Mouse (Mus musculus): ENCODE data around the gene Map3k7cl. TPM values are rescaled to one million over a fixed set of nuclear protein-coding genes. Genes with fewer than 3 reads are reported as not detected.

The Map3k7cl gene
- total RNA-seq, 1 experiment from 2014 or later, result not detected

DNA sequence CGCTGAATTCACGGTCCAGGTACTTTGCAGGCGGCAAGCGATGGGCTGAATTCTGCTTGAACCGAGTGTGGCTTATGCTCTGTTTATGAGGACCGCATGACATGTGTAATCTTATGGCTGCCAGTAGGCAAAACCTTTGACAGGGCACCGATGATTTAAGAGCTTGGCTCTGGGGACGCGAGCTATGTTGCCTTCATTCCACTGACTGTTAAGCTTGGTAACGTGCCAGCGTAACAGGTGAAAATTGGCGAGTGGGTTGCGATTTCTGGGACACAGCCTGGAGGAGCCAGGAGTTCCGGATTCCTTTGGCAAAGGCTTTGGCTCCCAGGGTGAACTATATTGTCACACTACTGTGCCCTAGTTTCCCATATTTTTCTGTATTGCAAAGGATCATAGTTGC is 26.3 kb downstream of the Map3k7cl start:
- ATAC-seq (replicated peaks in 1 of 2; ENCODE audit: insufficient read depth in 1 of 2, low FRiP score in 2 of 2, low TSS enrichment in 1 of 2, low read depth in 1 of 2, poor library complexity in 2 of 2, severe bottlenecking in 2 of 2), result no peak

DNA sequence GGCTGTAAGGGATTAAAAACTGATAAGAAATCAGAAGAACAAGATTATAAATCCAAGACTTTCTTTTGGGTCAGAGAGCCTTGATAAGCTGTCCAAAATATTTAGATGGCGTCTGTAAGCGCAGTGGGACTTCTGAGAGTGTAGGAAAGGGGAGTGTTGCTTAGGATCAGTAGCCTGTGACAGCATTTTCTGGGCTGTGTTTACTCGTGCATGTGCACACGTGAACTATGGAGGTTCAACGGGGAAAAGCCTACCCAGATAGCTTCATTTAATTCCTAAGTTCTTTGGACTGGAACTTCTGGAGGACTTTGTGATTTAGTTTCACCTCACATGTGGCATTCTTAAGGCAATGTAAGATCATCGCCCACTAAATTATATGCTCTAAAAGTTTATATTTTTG is 29.6 kb downstream of the Map3k7cl start:
- no peak for ATAC-seq (replicated peaks in 1 of 2; ENCODE audit: insufficient read depth in 1 of 2, low FRiP score in 2 of 2, low TSS enrichment in 1 of 2, low read depth in 1 of 2, poor library complexity in 2 of 2, severe bottlenecking in 2 of 2)

DNA sequence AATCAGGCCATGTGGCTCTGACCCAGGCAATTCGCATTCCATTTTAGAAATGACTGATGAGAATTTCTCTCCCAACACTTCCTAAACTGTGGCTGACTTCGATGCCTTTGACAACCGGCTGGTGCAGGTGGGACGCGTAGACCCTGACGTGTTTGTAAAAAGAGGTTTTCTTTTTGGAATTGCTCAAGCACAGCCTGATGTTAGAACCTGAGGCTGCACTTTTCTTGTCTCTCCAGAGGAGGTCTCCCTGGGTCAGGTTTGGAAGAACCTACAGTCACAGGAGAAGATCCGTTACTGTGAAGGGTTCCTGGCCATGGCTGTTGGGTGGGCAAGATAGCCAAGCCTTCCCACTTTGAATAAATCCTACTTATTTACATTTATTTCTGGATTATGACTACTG is 31.5 kb downstream of the Map3k7cl start:
- peak; percentile 87 to 89; a peak in 3 of 4 replicates for ATAC-seq (replicated peaks in 1 of 2; ENCODE audit: insufficient read depth in 1 of 2, low FRiP score in 2 of 2, low TSS enrichment in 1 of 2, low read depth in 1 of 2, poor library complexity in 2 of 2, severe bottlenecking in 2 of 2)

DNA sequence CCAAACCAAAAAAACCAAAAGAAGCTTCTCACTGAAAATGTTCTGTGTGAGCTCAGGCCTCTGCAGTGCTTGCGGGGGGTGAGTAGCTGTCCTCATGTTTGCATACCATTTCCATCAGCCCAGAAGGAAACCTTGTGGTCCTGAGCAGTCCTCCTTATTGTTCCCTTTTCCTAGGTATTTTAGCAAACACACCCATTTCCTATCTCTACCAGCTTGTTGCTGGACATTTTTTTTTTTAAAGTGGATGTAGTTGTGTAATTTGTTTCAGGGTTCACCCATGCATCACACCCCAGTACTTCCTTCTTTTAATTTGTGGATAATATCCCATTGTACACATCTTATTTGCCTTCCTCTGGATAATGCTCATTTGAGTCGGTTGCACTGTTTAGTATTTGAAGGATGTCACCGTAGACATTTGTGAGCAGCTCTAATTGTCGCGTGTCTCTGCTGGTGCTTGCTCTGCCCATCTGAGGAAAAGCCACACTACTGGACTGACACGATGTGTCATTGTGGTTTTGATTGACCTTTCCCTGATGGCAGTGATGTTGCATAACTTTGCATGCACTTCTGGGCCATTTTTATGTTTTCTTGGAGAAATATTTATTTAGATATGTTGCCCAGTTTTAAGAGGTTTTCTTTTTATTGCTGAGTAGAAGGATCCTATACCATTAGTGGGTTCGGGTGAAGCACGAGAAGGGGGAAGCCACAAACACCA is 32.6 kb downstream of the Map3k7cl start:
- ATAC-seq (replicated peaks in 1 of 2; ENCODE audit: insufficient read depth in 1 of 2, low FRiP score in 2 of 2, low TSS enrichment in 1 of 2, low read depth in 1 of 2, poor library complexity in 2 of 2, severe bottlenecking in 2 of 2), result peak; percentile 27 to 51; a peak in 1 of 4 replicates

DNA sequence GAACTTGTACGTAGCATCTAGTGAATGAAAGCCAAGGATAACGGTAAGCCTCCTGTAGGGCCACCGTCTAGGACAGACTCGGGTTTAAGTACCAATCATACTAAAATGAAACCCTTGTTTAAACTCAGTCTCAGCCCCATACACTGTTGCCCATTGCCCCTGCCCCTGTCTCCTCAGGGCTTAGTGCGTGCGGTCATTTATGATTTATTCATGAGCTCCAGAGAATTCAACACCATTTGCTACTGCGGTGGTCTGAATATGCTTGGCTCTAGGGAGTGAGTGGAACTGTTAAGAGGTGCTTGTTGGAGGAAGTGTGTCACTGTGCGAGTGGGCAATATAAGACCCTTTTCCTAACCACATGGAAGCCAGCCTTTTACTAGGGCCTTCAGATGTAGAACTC is 34.7 kb downstream of the Map3k7cl start:
- ATAC-seq (replicated peaks in 1 of 2; ENCODE audit: insufficient read depth in 1 of 2, low FRiP score in 2 of 2, low TSS enrichment in 1 of 2, low read depth in 1 of 2, poor library complexity in 2 of 2, severe bottlenecking in 2 of 2), result no peak

DNA sequence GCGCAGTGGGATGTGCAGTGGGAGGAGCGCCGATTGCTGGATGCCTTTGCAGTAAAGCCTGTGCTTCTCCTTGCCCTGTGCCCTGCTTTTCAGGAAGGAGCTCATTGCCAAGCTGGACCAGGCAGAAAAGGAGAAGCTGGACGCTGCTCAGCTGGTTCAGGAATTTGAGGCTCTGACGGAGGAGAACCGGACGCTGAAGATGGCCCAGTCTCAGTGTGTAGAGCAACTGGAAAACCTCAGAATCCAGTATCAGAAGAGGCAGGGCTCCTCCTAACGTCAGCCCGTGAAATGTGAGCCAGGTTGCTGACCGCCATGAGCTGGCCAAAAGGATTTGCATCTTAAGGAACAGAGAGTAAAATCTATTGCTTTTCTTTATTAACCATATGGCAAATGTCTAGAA is 41.0 kb downstream of the Map3k7cl start:
- ATAC-seq (replicated peaks in 1 of 2; ENCODE audit: insufficient read depth in 1 of 2, low FRiP score in 2 of 2, low TSS enrichment in 1 of 2, low read depth in 1 of 2, poor library complexity in 2 of 2, severe bottlenecking in 2 of 2), result no peak

DNA sequence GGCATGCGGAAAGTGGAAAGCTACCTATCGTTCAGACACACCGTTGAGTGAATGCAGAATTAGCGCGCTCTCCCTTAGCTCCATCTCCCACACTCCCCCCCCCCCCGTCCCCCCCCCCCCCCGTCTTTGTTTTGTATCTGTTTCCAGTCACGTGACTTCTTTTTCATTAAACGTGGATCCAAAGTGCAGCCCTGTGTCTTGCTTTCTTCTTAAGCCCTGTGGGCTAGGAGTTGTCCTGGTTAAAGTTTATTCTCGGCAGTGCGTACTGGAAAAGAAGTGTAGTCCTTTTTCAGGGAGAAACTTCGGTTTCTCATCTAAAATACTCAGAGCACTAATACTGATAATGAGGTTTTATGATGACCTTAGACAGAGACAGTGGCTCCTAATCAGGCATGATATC is 42.0 kb downstream of the Map3k7cl start:
- no peak for ATAC-seq (replicated peaks in 1 of 2; ENCODE audit: insufficient read depth in 1 of 2, low FRiP score in 2 of 2, low TSS enrichment in 1 of 2, low read depth in 1 of 2, poor library complexity in 2 of 2, severe bottlenecking in 2 of 2)

DNA sequence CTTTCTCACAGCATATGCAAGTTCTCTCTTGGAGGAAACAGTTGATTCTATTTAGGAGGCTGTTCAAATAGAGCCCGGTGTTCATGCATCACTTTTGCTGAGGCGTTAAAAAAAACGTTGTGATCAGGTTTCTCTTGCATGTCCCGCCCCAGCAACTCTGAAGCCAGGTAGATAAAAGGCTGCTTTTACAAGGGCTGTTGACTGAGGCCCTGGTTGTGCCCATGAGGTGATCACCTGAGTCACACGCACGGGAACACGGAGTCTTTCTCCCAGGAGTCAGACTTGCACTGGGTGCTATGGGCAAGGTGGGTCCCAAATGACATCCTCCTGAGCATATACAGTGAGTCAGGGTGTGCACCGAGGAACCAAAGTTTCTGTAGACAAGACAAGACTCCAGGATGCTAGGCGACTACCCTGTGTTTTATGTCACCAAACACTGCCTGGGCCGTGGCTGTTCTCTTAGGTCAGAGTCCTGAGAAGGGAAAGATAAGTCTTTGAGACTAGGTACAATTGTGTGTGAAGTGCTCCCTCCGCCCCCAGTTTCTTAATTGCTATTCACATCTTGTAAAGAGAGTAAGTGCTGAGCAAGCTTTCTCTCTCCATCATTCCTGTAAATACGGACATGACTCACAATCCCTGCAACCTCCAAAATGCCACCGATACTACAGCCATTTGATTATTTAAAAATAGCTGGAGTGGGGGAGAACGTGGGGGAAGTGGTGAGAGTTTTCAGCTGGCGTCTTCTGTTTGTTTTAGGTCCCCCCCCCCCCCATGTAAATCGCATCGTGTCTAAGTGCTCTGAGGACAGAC is 49.8 kb downstream of the Map3k7cl start:
- no peak for ATAC-seq (replicated peaks in 1 of 2; ENCODE audit: insufficient read depth in 1 of 2, low FRiP score in 2 of 2, low TSS enrichment in 1 of 2, low read depth in 1 of 2, poor library complexity in 2 of 2, severe bottlenecking in 2 of 2)

DNA sequence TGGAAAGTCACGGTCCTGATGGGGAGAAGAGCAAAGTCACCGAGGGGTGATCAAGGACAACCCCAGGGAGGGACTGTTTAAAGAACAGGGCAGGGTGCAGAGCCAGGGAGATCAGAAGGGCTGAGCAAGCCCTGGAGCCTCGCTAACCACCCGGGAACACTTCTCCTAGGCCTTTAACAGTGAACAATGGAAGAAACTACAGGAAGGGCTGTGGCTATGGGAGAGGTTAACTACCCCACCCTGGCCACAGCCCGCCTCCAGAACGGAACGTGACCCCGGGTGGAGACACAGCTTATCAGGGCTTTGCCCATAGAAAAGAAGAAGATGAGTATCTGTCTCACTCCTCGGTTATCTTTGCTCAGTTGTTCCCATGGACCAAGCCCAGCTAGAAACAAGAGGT is 50.9 kb downstream of the Map3k7cl start:
- ATAC-seq (replicated peaks in 1 of 2; ENCODE audit: insufficient read depth in 1 of 2, low FRiP score in 2 of 2, low TSS enrichment in 1 of 2, low read depth in 1 of 2, poor library complexity in 2 of 2, severe bottlenecking in 2 of 2), result no peak

DNA sequence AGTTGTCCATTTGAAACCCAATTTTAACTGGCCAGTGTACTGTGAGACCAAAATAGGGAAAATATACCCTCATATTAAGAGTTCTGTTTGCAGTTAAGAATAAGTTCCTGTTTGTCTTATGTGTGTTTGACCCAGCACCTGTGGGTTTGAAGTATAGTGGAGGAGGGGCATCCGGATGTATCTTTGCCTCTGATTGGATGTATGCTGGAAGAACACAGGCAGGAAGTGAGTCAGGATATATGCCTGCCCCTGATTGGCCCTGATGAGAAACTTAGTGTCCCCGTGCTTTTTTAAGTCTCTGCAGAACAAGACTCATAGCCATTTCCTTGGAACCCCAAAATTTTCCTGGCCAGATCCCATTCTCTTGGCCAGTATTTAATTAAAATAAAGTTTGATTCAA is 51.8 kb downstream of the Map3k7cl start:
- ATAC-seq (replicated peaks in 1 of 2; ENCODE audit: insufficient read depth in 1 of 2, low FRiP score in 2 of 2, low TSS enrichment in 1 of 2, low read depth in 1 of 2, poor library complexity in 2 of 2, severe bottlenecking in 2 of 2), result 0 out of 4 replicates have a peak, but pooled peaks of 1 of the 2 experiments have one; percentile 33

DNA sequence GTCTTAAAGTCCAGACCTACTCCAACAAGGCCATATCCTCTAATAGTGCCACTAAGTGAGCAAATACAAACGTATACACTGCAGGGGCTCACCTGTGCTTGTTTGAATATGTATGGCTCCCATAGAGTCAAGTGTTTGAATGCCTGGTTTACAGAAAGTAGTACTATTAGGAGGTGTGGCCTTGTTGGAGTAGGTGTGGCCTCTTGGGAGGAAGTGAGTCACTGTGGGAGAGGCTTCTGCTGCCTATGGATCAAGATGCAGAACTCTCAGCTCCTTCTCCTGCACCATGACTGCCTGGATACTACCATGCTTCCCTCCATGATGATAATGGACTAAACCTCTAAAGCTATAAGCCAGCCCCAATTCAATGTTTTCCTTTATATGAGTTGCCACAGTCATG is 54.3 kb downstream of the Map3k7cl start:
- ATAC-seq (replicated peaks in 1 of 2; ENCODE audit: insufficient read depth in 1 of 2, low FRiP score in 2 of 2, low TSS enrichment in 1 of 2, low read depth in 1 of 2, poor library complexity in 2 of 2, severe bottlenecking in 2 of 2), result no peak

DNA sequence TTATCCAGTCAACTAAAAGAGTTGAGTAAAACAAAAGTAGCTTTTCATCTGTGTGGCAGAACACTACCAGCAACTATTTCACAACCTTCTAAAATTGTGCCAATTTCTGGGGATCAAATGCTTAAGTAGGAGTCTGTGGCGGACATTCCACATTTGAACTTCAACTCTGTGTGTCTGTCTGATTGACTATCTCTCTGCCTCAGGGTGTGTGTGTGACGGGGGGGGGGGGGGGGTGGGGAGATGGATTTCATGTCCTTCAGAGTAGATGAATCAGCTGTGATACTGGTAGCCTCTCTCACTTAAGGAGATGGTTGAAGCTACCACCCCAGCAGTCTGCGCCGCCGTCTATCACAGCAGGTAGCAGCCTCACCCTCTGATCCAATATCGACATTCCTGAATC is 54.8 kb downstream of the Map3k7cl start:
- no peak for ATAC-seq (replicated peaks in 1 of 2; ENCODE audit: insufficient read depth in 1 of 2, low FRiP score in 2 of 2, low TSS enrichment in 1 of 2, low read depth in 1 of 2, poor library complexity in 2 of 2, severe bottlenecking in 2 of 2)

DNA sequence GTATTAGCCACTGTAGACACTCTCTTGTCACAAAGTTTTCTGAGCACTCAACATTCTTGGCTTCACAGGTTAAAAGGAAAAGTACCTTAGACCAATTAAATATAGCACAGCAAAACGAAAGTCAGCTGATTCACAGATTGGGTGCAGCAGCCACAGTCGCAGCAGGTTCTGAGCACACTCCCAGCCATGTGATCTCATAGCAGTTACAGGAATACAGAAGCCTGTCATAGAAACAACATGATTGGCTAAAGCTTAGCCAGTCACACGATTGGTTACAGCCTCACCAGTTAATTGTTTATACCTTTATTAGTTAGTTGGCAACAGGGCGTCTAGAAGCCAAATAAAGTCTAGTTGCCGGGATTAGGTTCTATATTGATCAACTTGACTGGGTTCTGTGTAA is 57.0 kb downstream of the Map3k7cl start:
- ATAC-seq (replicated peaks in 1 of 2; ENCODE audit: insufficient read depth in 1 of 2, low FRiP score in 2 of 2, low TSS enrichment in 1 of 2, low read depth in 1 of 2, poor library complexity in 2 of 2, severe bottlenecking in 2 of 2), result peak in 1 of 2 experiments; percentile 32; a peak in 1 of 4 replicates

DNA sequence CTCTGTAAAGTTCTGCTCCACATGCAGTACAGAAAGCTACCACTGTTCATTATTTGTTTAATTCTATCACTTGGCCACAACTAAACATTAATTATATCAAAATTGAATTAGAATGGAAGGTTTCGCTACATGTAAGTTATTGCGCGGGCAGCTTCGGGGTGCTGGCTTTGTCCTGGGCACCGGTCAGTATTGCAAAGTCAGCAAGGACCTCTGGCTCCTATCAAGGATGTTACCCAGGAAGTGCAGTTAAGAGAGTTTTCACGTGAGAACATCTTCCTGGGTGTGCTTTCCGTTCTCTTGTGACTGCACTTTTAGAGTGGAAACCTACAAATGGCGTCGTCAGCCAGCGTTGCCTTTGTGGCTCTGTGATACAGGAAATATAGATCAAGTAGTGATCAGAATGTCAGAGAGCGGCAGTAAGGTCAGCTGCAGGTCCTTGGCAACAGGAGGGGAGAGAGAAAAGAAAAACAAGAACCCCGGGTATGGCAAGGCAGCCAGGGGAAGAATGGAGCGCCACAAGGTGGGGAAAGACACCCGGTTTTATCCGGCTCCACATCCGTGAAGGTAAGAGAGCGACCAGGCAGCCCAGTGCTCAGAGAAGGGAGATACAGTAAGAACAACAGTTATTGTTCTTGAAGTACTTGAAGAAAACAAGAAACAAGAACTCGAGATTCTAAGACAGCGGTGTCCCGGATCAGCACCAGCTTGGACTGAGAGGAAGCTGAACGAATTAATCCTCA is 57.6 kb downstream of the Map3k7cl start:
- ATAC-seq (replicated peaks in 1 of 2; ENCODE audit: insufficient read depth in 1 of 2, low FRiP score in 2 of 2, low TSS enrichment in 1 of 2, low read depth in 1 of 2, poor library complexity in 2 of 2, severe bottlenecking in 2 of 2), result no peak

DNA sequence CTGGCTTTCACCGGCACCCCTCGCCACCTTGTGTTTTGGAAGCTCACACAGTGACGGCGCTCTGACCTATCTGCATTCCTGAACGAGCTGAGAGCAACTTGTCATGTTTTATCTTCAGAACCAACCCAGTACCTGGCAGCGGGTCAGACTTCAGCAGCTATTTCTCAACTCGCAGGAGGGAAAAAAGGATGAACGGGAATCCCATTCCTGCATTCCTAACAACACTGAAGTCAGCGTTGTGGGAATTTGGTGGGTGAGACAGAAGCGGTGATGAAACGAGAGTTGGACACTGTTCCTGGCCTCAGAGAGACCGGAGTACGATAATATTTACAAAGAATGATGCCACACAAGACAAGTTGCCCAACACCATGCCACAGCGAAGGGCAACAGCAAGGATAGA is 58.3 kb downstream of the Map3k7cl start:
- peak in 1 of 2 experiments; percentile 50; a peak in 1 of 4 replicates for ATAC-seq (replicated peaks in 1 of 2; ENCODE audit: insufficient read depth in 1 of 2, low FRiP score in 2 of 2, low TSS enrichment in 1 of 2, low read depth in 1 of 2, poor library complexity in 2 of 2, severe bottlenecking in 2 of 2)

DNA sequence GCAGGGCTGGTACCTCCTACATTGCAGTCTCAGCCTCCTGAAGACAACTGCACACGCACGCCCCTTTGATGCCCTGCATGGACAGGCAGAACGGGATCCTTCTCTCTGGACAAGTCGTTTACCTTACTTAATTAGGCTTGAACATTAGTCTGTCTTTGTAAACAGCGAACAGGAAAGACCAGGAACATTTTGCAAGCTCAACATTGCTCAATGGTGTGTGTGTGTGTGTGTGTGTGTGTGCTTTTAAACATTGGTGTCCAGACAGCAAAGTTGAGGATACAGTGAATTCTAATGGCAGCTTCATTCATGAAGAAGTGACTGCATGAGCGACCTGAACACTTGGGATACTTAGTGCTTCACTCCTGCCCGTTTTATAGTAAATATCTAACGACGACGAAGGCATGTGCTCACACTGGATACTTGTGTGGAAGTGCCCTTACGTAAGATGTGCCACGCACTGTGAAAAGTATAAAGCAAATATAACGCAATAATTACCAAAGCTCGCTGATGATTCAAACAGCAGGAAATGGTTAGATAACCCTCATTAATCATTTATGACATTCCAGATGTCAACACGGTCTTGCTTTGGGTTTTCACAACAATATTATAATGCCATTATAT is 59.2 kb downstream of the Map3k7cl start:
- peak in 1 of 2 experiments; percentile 46; a peak in 2 of 4 replicates for ATAC-seq (replicated peaks in 1 of 2; ENCODE audit: insufficient read depth in 1 of 2, low FRiP score in 2 of 2, low TSS enrichment in 1 of 2, low read depth in 1 of 2, poor library complexity in 2 of 2, severe bottlenecking in 2 of 2)

DNA sequence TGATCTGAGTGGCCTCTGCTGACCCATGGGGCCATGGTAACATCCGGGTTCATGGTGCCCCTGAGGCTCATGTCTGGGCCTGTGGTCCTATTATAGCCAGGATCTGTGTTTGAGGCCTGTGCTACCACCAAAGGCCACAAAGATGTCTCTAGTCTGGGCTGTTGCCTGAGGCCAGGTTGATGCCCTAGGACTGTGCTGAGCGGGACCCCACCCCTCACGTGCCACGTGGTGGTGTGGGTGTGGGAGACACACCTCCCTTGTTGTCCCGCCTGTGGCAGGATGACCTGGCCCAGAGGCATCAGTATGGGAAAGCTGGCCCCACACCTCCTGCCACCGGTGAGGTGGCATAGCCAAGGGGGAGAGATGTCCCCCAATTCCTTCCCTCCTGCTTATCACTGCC is 64.2 kb downstream of the Map3k7cl start:
- ATAC-seq (replicated peaks in 1 of 2; ENCODE audit: insufficient read depth in 1 of 2, low FRiP score in 2 of 2, low TSS enrichment in 1 of 2, low read depth in 1 of 2, poor library complexity in 2 of 2, severe bottlenecking in 2 of 2), result no peak

DNA sequence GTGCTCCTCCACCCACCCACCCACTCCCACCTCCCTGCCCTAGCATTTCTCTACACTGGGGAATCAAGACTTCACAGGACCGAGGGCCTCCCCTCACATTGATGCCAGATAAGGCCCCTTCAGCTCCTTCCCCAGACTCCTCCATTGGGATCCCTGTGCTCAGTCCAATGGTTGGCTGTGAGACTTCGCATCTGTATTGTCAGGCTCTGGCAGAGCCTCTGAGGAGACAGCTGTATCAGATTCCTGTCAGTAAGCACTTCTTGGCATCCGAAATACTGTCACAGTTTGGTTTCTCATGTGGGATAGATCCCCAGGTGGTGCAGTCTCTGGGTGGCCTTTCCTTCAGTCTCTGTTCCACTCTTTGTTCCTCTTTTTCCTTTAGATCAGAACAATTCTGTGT is 68.1 kb downstream of the Map3k7cl start:
- no peak for ATAC-seq (replicated peaks in 1 of 2; ENCODE audit: insufficient read depth in 1 of 2, low FRiP score in 2 of 2, low TSS enrichment in 1 of 2, low read depth in 1 of 2, poor library complexity in 2 of 2, severe bottlenecking in 2 of 2)
